Mouse (Mus musculus) hindbrain, embryonic 11.5 days (tissue): ENCODE data around the gene Hba-a2. TPM values are rescaled to one million over a fixed set of nuclear protein-coding genes. Genes with fewer than 3 reads are reported as not detected.

Experiments
- ATAC-seq: fragments of 200-750 bp; cut with Nextera tagmentation; 2 replicates; pipeline ENCODE4 v1.8.0; 2017; ENCODE audit warnings: mild to moderate bottlenecking, moderate TSS enrichment, moderate library complexity; ENCODE audit not compliant: low FRiP score
- DNase-seq: peaks from one replicate; pipeline ENCODE4 v3.0.0-alpha.2; 2015; ENCODE audit warnings: low spot score
- H3K27ac ChIP-seq: fragments of 300-500 bp; sonication (generic); 2 replicates; pipeline ENCODE4 v1.5.1; 2014; ENCODE audit warnings: mild to moderate bottlenecking, low read depth, low read length
- H3K27me3 ChIP-seq: fragments of 300-500 bp; sonication (generic); 2 replicates; pipeline ENCODE4 v1.6.1; 2014; ENCODE audit warnings: mild to moderate bottlenecking, low read length, moderate library complexity, mixed read lengths; ENCODE audit not compliant: control insufficient read depth, insufficient read depth
- H3K36me3 ChIP-seq: fragments of 300-500 bp; sonication (generic); 2 replicates; pipeline ENCODE4 v1.6.1; 2014; ENCODE audit warnings: mild to moderate bottlenecking, low read length, moderate library complexity, mixed read lengths; ENCODE audit not compliant: control insufficient read depth, insufficient read depth
- H3K4me1 ChIP-seq: fragments of 300-500 bp; sonication (generic); replicated peaks from 2 replicates; pipeline ENCODE4 v1.6.1; 2014; ENCODE audit warnings: low read length, mixed read lengths; ENCODE audit not compliant: control insufficient read depth, insufficient read depth
- H3K4me2 ChIP-seq: fragments of 300-500 bp; sonication (generic); replicated peaks from 2 replicates; pipeline ENCODE4 v1.6.1; 2014; ENCODE audit warnings: mild to moderate bottlenecking, low read depth, low read length
- H3K4me3 ChIP-seq: fragments of 300-500 bp; sonication (generic); 2 replicates; pipeline ENCODE4 v1.5.1; 2014; ENCODE audit warnings: low read depth, low read length
- H3K9ac ChIP-seq: fragments of 300-500 bp; sonication (generic); 2 replicates; pipeline ENCODE4 v1.6.1; 2014; ENCODE audit warnings: low read depth, low read length
- H3K9me3 ChIP-seq: fragments of 300-500 bp; sonication (generic); 2 replicates; pipeline ENCODE4 v1.6.1; 2016; ENCODE audit warnings: low read length; ENCODE audit not compliant: control insufficient read depth
- WGBS: fragments of 180-500 bp; shearing (Covaris S2); extraction: QIAGEN DNeasy Blood & Tissue Kit; methylation state at CpG from one replicate; pipeline ENCODE4 v1.1.7; 2014; 5-methylcytosine and 5-hydroxymethylcytosine counted together
- polyA plus RNA-seq: library from polyadenylated mRNA; unstranded; fragments of >200 nt; fragmentation: Nextera tagmentation; extraction: Ambion mirVana; gene quantifications from 2 replicates; pipeline ENCODE4 v1.2.1, GENCODE M21; 2014

The Hba-a2 gene
- polyA plus RNA-seq, 1 experiment from 2014 or later, result 5,453 TPM

DNA sequence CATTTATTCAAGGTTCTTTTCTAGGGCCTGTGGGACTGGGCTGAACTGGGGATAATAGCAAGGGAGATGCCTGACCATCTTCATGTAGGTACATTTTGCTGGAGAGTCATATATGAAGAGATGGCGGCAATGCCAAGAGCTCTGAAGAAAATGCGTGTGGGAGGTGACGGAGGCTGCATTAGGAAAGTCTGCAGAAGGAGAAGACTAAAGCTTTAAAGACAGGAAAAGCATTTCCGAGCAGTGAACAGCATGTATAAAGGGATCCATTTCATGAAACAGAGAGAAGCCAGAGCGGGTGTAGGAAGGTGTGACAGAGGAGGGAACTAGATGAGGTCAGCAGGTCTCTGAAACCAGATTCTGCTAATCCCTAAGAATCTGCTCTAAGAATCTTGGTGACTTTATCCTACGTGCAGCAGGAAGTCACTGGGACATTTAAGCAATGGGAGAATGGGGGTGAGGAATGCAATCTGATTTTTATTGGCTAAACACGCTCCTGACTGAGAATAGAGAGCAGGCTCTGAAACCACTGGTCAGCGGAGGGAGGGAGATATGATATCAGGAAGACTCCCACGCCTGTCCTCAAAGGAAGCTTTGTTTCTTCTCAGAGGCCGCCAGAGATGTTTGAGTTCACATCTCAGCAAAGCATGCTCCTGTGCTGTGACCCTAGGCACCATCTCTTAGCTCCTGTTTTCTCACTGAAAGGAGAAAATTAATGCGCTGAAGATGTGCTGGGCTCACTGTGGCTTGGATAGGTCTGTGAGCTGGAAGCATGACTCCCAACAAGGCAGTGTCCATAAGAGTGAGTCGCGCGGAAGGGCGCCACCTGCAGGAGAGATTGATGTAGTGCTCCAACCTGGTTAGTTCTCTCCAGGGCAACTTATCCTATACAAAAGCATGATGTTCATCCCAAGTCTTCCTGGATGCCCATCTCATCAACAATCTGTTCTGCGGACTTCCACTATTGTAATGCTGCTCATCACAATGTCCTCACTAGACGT, 44.5 kb downstream of the Hba-a2 start:
- Histone ChIP-seq H3K4me2 (no peak overlapping the region), H3K4me3 (no peak overlapping the region), H3K27ac (no peak overlapping the region), H3K36me3 (no peaks in the 10 kb centered on the region), H3K27me3 (no peaks in the 10 kb centered on the region), H3K4me1 (no peaks in the 10 kb centered on the region), H3K9ac (no peak overlapping the region), H3K9me3 (no peaks in the 10 kb centered on the region)
- ATAC-seq, result peak; percentile 59; the same call in 1 of the 2 replicates
- 45% methylated on average over 17 of the region's 17 CpGs for WGBS
- peak; percentile 81 for DNase-seq

DNA sequence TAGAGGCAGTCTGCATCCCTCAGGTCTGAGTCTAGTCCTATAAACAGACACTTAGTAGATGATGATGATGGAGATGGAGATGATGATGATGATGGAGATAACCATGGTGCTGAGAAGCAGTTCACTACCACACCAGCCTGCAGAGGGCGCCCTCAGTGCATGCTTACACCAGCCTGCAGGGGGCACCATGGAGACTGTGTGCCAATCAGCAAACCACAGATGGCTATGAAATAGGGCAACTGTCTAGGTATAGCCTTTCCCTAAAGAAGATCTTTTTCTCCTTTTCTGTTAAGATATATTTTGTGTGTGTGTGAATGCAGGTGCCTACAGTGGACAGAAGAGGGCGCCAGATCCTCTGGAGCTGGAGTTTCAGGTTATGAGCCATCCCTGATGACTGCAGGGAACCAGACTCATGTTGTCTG, 46.5 kb downstream of the Hba-a2 start:
- Histone ChIP-seq H3K27me3 (no peaks in the 10 kb centered on the region), H3K4me1 (peaks cover 5% of the 10 kb centered on the region; the same call in 1 of the 2 replicates), H3K27ac (no peak overlapping the region), H3K4me2 (no peak overlapping the region), H3K4me3 (no peak overlapping the region), H3K36me3 (no peaks in the 10 kb centered on the region), H3K9ac (no peak overlapping the region), H3K9me3 (no peaks in the 10 kb centered on the region)
- 16% methylated on average over 2 of the region's 2 CpGs for WGBS
- DNase-seq, result peak; percentile 58
- ATAC-seq, result no peak

DNA sequence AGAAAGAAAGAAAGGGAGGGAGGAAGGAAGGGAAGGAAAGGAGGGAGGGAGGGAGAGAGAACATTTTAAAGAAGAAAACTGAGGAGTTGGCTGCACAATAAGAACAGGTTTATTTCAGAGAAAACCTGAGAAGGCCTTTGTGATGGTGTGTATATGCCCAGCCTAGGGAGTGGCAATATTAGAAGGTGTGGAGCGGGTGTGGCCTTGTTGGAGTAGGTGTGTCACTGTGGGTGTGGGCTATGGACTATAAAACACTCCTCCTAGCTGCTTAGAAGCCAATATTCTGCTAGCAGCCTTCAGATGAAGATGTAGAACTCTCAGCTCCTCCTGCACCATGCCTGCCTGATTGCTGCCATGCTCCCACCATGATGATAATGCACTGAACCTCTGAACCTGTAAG, 47.1 kb downstream of the Hba-a2 start:
- Histone ChIP-seq H3K4me1 (peaks cover 5% of the 10 kb centered on the region; the same call in 1 of the 2 replicates), H3K4me3 (no peak overlapping the region), H3K27me3 (no peaks in the 10 kb centered on the region), H3K36me3 (no peaks in the 10 kb centered on the region), H3K9ac (no peak overlapping the region), H3K4me2 (no peak overlapping the region), H3K27ac (no peak overlapping the region), H3K9me3 (no peaks in the 10 kb centered on the region)
- 95% methylated on average over 1 of the region's 1 CpGs for WGBS
- DNase-seq (no peak), ATAC-seq (no peak)

DNA sequence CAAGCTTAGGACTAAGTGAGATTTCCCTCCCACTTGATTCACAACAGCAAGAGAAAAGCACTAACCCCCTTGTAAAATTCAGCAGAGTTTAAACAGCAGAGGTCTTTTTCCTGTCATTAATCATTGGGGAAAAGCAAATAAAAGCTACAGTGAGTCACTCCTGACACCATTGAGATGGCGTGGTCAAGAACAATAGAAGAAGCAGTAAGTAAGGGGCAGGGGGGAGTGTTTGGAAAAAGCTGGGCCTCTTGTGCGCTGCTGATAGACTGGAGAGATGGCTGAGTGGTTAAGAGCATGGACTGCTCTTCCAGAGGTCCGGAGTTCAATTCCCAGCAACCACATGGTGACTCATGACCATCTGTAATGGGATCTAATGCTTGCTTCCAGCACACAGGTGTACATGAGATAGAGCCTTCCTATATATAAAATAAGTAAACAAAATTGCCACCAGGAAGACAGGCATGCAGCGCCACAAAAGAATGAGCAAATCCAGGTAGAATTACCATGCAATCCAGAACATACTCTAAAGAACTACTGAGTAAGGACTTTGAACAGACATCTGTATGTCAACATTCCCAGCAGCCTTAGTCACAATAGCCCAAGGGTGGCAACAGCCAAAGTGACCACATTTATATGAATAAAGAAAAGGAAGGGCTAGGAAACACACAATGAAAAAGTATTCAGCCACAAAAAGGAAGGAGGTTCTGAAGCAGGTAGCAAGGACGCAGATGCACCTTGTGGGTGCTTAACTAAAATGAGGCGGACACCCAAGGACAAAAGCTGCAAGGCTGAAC, 49.4 kb downstream of the Hba-a2 start:
- Histone ChIP-seq H3K27ac (no peak overlapping the region), H3K36me3 (no peaks in the 10 kb centered on the region), H3K9ac (no peak overlapping the region), H3K4me2 (no peak overlapping the region), H3K9me3 (no peaks in the 10 kb centered on the region), H3K4me1 (peaks cover 8% of the 10 kb centered on the region), H3K27me3 (no peaks in the 10 kb centered on the region), H3K4me3 (no peak overlapping the region)
- DNase-seq, result peak; percentile 20
- WGBS, result 63% methylated on average over 6 of the region's 6 CpGs
- no peak for ATAC-seq

Other genes with a start within 250 kb of the Hba-a2 start
- gene Il9r, start 96.2 kb upstream of the Hba-a2 start, polyA plus RNA-seq, result not detected in 2 replicates
- gene Snrnp25, start 91.1 kb upstream of the Hba-a2 start, polyA plus RNA-seq, result 82.5 and 84.2 TPM in 2 replicates
- gene Rhbdf1, start 74.2 kb upstream of the Hba-a2 start, polyA plus RNA-seq, result 19.1 and 21.0 TPM in 2 replicates
- gene Mpg, start 70.0 kb upstream of the Hba-a2 start, polyA plus RNA-seq, result 28.6 and 29.0 TPM in 2 replicates
- 28.9 and 31.4 TPM in 2 replicates for gene Nprl3, start 28.8 kb upstream of the Hba-a2 start, polyA plus RNA-seq
- gene Hba-x, start 20.1 kb upstream of the Hba-a2 start, polyA plus RNA-seq, result 3,064 and 3,380 TPM in 2 replicates
- 2,798 and 2,861 TPM in 2 replicates for gene Hba-a1, start 13.0 kb upstream of the Hba-a2 start, polyA plus RNA-seq
- 6.7 and 7.2 TPM in 2 replicates for gene Hbq1b, start 9.5 kb upstream of the Hba-a2 start, polyA plus RNA-seq
- gene Hbq1a, start 3.6 kb downstream of the Hba-a2 start, polyA plus RNA-seq, result not detected in 2 replicates
- gene Sh3pxd2b, start 51.3 kb downstream of the Hba-a2 start, polyA plus RNA-seq, result 21.1 and 24.2 TPM in 2 replicates
- gene Ubtd2, start 158.9 kb downstream of the Hba-a2 start, polyA plus RNA-seq, result 65.5 and 73.2 TPM in 2 replicates
- 0.28 TPM in 1 of 2 replicates, not detected in the other for gene Efcab9, start 235.6 kb downstream of the Hba-a2 start, polyA plus RNA-seq
- 1.3 and 2.3 TPM in 2 replicates for gene Stk10, start 236.8 kb downstream of the Hba-a2 start, polyA plus RNA-seq